21 mouse cellular contexts compared by ENCODE assay signal in genomic region chr2:28470591-28470990, GRCm38 (mm10). TPM values are rescaled to one million over a fixed set of nuclear protein-coding genes. Genes with fewer than 3 reads are reported as not detected.
DNase-seq lines count a peak whose midpoint lies in the region; TF ChIP-seq lines count a peak whose summit lies in the region.
"Had no signal": no experiment of that assay in that cellular context is flagged by ENCODE, and none has a peak within 500 bp of the region (broad histone marks: within the 10 kb centered on the region; RNA-seq: fewer than 3 reads in every experiment).

No protein-coding gene starts in this region.

- peaks cover 57% of the 10 kb centered on the region for H3K4me1 ChIP-seq in E14TG2a.4 (replicated peaks; ENCODE audit: low read depth, low read length)

- peak; percentile 0 for DNase-seq in kidney, adult 11 months
- no peak for DNase-seq in kidney, postnatal 14 days
- DNase-seq in ES-CJ7 (ENCODE audit: low read depth, low spot score) (peak; percentile 72), ZHBTc4 (ENCODE audit: low read depth, low spot score) (peak; percentile 42)
- no peak for DNase-seq in gastrocnemius, adult 8-10 months (ENCODE audit: low spot score in 2 of 2)
- no peak for DNase-seq in thymus, postnatal 25 days
- DNase-seq: adrenal gland, adult 2 months; adrenal gland, postnatal 10 days; adrenal gland, postnatal 36 days; cerebellum, adult 11-12 months; cerebellum, adult 2 months; cerebellum, adult 9-10 months; cerebellum, postnatal 10 days; cerebellum, postnatal 25 days; forebrain, postnatal 0 days had no signal

- no peak for TF ChIP-seq CTCF in E14TG2a.4 (conservative IDR thresholded peaks at IDR 0.05; ENCODE audit: low read length)

- H3K9me3 ChIP-seq in E14TG2a.4 (ENCODE audit: low read length) = no peaks in the 10 kb centered on the region

- H3K4me3 ChIP-seq in E14TG2a.4 (replicated peaks; ENCODE audit: low read length) = peak overlapping the region; percentile 99
- H3K4me3 ChIP-seq: embryonic facial prominence, embryonic 10.5 days; embryonic facial prominence, embryonic 12.5 days; forebrain, embryonic 13.5 days; forebrain, embryonic 15.5 days had no signal

- peaks cover 41% of the 10 kb centered on the region for H3K36me3 ChIP-seq in E14TG2a.4 (ENCODE audit: insufficient read depth, low read length)

- no peaks in the 10 kb centered on the region for H3K27me3 ChIP-seq in E14TG2a.4 (ENCODE audit: insufficient read depth, low read length)
- H3K27me3 ChIP-seq: forebrain, embryonic 13.5 days; forebrain, embryonic 15.5 days had no signal

RNA-seq across cellular contexts. Expression of gene Mrps2, which starts 2.7 kb away (rescaled TPM):
- 10 to 100 TPM; 22.3 to 24.7 (median 23.9) TPM for total RNA-seq in gastrocnemius, adult 8-10 months (2022)

RNA-seq across cellular contexts. Expression of gene 1700007K13Rik, which starts 4.5 kb away (rescaled TPM):
- total RNA-seq in gastrocnemius, adult 8-10 months (2022) = not detected
- total RNA-seq: adrenal gland, postnatal 36 days; MEL had no signal

RNA-seq across cellular contexts. Expression of gene Ppp1r26, which starts 24.0 kb away (rescaled TPM):
- 1 to 10 TPM; 2.5 to 3.4 (median 3.0) TPM for total RNA-seq in gastrocnemius, adult 8-10 months (2022)
- total RNA-seq: MEL had no signal

RNA-seq across cellular contexts. Expression of gene Gbgt1, which starts 26.1 kb away (rescaled TPM):
- under 1 TPM; 0.36 to 0.99 (median 0.62) TPM for total RNA-seq in gastrocnemius, adult 8-10 months (2022)
- total RNA-seq: MEL had no signal

RNA-seq across cellular contexts. Expression of gene Gm10134, which starts 35.3 kb away (rescaled TPM):
- 1 to 10 TPM in 1 of 4 experiments, not detected in 3; 1.6 TPM for total RNA-seq in gastrocnemius, adult 8-10 months (2022)
- total RNA-seq: forebrain, postnatal 0 days; MEL had no signal

Comparison
In these comparisons a context has a peak if more than half of its experiments do, and no peak if none do; other contexts are left out.
1. DNase-seq: peak in kidney, adult 11 months (single experiment), ES-CJ7 (single experiment) and ZHBTc4 (single experiment); none in kidney, postnatal 14 days (single experiment), gastrocnemius, adult 8-10 months (0 of 2) and thymus, postnatal 25 days (single experiment).